Mouse (Mus musculus) cortical plate, adult 2 months (tissue): ENCODE measurements around the gene Ptbp1. TPM values are rescaled to one million over a fixed set of nuclear protein-coding genes. Genes with fewer than 3 reads are reported as not detected.

Experiments
- H3K27ac ChIP-seq: fragments of 200-500 bp; 2 replicates; pipeline ENCODE4 v1.5.1; 2012; ENCODE audit warnings: low read length, control low read depth, inconsistent platforms; ENCODE audit not compliant: insufficient read depth
- H3K4me1 ChIP-seq: fragments of 200-500 bp; 2 replicates; pipeline ENCODE4 v1.6.1; 2011; ENCODE audit warnings: low read length; ENCODE audit not compliant: control insufficient read depth, insufficient read depth
- H3K4me3 ChIP-seq: fragments of 200-500 bp; 2 replicates; pipeline ENCODE4 v1.5.1; 2011; ENCODE audit warnings: mild to moderate bottlenecking, low read length, control low read depth; ENCODE audit not compliant: insufficient read depth
- CTCF ChIP-seq: fragments of 200-500 bp; IDR thresholded peaks from 2 replicates; pipeline ENCODE4 v1.5.1; 2011; ENCODE audit warnings: mild to moderate bottlenecking, control low read depth, low read length; ENCODE audit not compliant: insufficient read depth; ENCODE audit errors: extremely low read depth
- POLR2A ChIP-seq: fragments of 200-500 bp; IDR thresholded peaks from 2 replicates; pipeline ENCODE4 v1.6.1; 2011; ENCODE audit warnings: mild to moderate bottlenecking, low read length, control low read depth; ENCODE audit not compliant: insufficient read depth; ENCODE audit errors: extremely low read depth
- polyA plus RNA-seq: library from polyadenylated mRNA; depleted of rRNA; stranded (reverse); fragments of >200 nt; gene quantifications from 2 replicates; pipeline ENCODE4 v1.2.3, GENCODE M21; 2012

Gene Ptbp1
- polyA plus RNA-seq, 1 experiment: 54.1 TPM

DNA sequence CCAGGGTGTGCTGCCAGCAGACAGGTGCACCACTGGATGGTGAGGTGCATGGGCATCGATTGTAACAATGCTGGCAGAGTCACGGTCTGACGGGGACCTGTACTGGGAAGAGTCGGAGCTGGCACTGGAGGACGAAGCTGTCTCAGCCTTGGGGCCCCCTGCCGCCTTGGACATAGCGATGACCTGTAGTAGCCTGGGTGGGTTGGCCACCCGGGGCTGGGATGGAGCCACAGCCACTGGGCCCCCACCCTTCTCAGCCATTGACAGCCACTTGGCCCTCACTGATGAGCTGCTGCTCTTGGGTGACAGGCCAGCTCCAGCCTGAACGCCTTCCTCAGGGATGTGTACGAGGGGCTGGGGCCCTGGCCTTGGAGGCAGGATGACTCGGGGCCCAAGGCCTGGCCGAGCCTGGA is 11.0 kb downstream of the Ptbp1 start:
- Histone ChIP-seq H3K4me3 (no peak overlapping the region), H3K4me1 (0 out of 2 replicates have a peak, but pooled peaks cover 1% of the 10 kb centered on the region), H3K27ac (no peak overlapping the region)
- no peak for TF ChIP-seq POLR2A
- TF ChIP-seq CTCF: no peak

DNA sequence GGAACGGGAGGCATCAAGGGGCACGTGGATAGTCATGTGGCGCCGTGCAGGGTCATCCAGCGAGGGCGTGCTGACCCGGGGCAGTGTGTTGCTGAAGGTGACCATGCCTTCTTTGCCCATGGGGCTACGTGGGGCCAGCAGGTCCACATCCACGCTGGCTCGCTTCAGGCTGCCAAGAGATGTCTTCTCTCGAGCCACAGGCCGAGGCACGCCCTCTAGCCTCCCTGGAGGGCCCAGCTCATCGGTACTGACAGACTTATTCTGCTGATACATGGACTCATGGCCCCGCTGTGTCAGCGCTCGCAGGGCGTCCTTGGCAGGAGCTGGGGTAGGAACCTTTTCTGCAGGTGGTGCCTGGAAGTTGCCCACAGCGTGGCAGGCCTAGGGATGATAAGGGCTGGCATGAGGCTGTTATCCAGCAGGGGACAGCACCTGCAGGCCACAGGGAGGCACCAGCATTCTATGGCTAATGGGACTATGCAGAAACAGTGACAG is 11.6 kb downstream of the Ptbp1 start:
- no peak overlapping the region for H3K27ac ChIP-seq
- H3K4me1 ChIP-seq: 0 out of 2 replicates have a peak, but pooled peaks cover 1% of the 10 kb centered on the region
- H3K4me3 ChIP-seq: no peak overlapping the region
- 0 out of 2 replicates have a peak, but pooled peaks have one; percentile 19 for TF ChIP-seq CTCF
- TF ChIP-seq POLR2A: no peak

GRCm38 (mm10) chr10:79866601-79867000 is 12.4 kb downstream of the Ptbp1 start:
- TF ChIP-seq CTCF (no peak), POLR2A (no peak)
- Histone ChIP-seq H3K27ac (no peak overlapping the region), H3K4me3 (no peak overlapping the region), H3K4me1 (0 out of 2 replicates have a peak, but pooled peaks cover 1% of the 10 kb centered on the region)

- H3K27ac ChIP-seq: no peak overlapping the region
- TF ChIP-seq CTCF (no peak), POLR2A (no peak)
- no peaks in the 10 kb centered on the region for H3K4me1 ChIP-seq
- H3K4me3 ChIP-seq: no peak overlapping the region
Observed at GRCm38 (mm10) chr10:79871845-79872244, 17.6 kb downstream of the Ptbp1 start.

DNA sequence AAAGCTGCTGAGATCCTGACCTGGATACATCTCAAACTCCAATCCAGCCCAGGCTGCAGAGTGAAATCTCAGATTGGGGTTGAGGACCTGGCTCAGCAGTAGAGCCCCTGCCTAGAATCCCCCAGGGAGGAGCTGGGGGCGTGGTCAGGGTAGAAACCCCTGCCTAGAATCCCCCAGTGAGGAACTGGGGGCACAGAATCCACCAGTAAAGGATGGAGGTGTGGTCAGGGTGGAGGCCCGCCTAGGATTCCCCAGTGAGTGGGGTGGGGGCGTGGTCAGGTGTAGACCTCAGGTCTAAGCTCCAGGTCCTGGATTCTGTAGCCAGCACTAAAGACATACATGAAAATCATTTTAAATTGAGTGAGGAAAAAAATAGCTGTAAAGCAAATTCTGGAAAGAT is 18.6 kb downstream of the Ptbp1 start:
- Histone ChIP-seq H3K4me1 (no peaks in the 10 kb centered on the region), H3K27ac (no peak overlapping the region), H3K4me3 (peak overlapping the region; percentile 86; the same call in 1 of the 2 replicates)
- TF ChIP-seq POLR2A (no peak), CTCF (no peak)

DNA sequence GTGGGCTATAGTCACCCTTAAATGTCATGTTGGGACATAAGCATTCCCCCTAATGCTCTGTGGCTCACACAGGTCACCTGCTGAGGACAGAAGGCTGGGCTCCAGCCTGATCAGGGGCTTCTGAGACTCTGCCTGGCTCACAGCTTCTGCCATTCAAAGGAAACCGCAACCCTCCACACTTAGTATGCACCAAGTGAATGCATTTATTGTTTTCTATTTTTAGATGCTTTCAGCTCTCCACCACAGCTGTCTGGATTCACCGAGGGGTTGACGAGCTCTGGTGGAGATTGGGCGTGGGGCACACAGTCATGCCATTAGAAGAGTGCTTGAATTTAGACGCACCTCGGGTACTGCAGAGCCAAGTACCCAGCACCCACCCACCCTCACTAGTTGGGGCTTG is 19.1 kb downstream of the Ptbp1 start:
- Histone ChIP-seq H3K4me1 (no peaks in the 10 kb centered on the region), H3K27ac (no peak overlapping the region), H3K4me3 (peak overlapping the region; percentile 86)
- no peak for TF ChIP-seq POLR2A

GRCm38 (mm10) chr10:79873715-79874289 is 19.6 kb downstream of the Ptbp1 start:
- TF ChIP-seq CTCF (no peak), POLR2A (no peak)
- Histone ChIP-seq H3K4me1 (no peaks in the 10 kb centered on the region), H3K27ac (peak overlapping the region; percentile 55), H3K4me3 (peak overlapping the region; percentile 86)

GRCm38 (mm10) chr10:79874290-79874862 is 20.1 kb downstream of the Ptbp1 start, which contains the start of the genes Prtn3 and Plppr3:
TSS of gene Prtn3 (plus strand) at chr10:79874476.
TSS of gene Plppr3 (minus strand) at chr10:79874634.
- peak within 1 kb of the TSS; percentile 86 for H3K4me3 ChIP-seq
- H3K4me1 ChIP-seq: no peaks in the 10 kb centered on the region
- TF ChIP-seq POLR2A (no peak), CTCF (no peak)
- H3K27ac ChIP-seq: peak within 1 kb of the TSS; percentile 55

GRCm38 (mm10) chr10:79877174-79877573 is 22.9 kb downstream of the Ptbp1 start:
- Histone ChIP-seq H3K4me3 (no peak overlapping the region), H3K4me1 (no peaks in the 10 kb centered on the region), H3K27ac (no peak overlapping the region)
- TF ChIP-seq POLR2A (no peak), CTCF (no peak)

GRCm38 (mm10) chr10:79877757-79878156 is 23.5 kb downstream of the Ptbp1 start:
- Histone ChIP-seq H3K27ac (no peak overlapping the region), H3K4me3 (no peak overlapping the region), H3K4me1 (no peaks in the 10 kb centered on the region)
- no peak for TF ChIP-seq CTCF
- TF ChIP-seq POLR2A: no peak
